Mouse (Mus musculus) left cerebral cortex, adult 18-20 months (tissue): ENCODE results near the gene Fam90a1b. TPM values are rescaled to one million over a fixed set of nuclear protein-coding genes. Genes with fewer than 3 reads are reported as not detected.
"Not testable (repeated sequence)": the region's sequence is repeated elsewhere in the genome, so short reads cannot be mapped to it uniquely, and the experiment has no call there.

Experiments used
- DNase-seq, 2 experiments: peaks; one replicate each; pipeline ENCODE4 v3.0.0; 2021 to 2022; ENCODE audit warnings: low spot score in 2 of 2, mixed read lengths in 1 of 2
- long read RNA-seq, 2 experiments: library from polyadenylated mRNA; stranded (forward); transcript quantifications; one replicate each; pipeline ENCODE4 v2.0.0; 2021
- microRNA-seq, 2 experiments: library from miRNA; unstranded; fragments of <30 nt; microRNA quantifications; one replicate each; pipeline ENCODE4 v1.2.0; 2021
- total RNA-seq, 2 experiments: library from RNA; stranded (reverse); gene quantifications; 2 replicates each; pipeline ENCODE4 v1.2.3; 2021

Fam90a1b gene
- under 1 TPM in 1 of 2 experiments, not detected in 1; 0.46 TPM for total RNA-seq
- long read RNA-seq, experiment 1: 0 reads
- long read RNA-seq, experiment 2, partial matches to known transcripts: 0 of 1 reads
- long read RNA-seq, experiment 2, other reads (novel, unspliced or antisense): 1 of 1 reads

DNA sequence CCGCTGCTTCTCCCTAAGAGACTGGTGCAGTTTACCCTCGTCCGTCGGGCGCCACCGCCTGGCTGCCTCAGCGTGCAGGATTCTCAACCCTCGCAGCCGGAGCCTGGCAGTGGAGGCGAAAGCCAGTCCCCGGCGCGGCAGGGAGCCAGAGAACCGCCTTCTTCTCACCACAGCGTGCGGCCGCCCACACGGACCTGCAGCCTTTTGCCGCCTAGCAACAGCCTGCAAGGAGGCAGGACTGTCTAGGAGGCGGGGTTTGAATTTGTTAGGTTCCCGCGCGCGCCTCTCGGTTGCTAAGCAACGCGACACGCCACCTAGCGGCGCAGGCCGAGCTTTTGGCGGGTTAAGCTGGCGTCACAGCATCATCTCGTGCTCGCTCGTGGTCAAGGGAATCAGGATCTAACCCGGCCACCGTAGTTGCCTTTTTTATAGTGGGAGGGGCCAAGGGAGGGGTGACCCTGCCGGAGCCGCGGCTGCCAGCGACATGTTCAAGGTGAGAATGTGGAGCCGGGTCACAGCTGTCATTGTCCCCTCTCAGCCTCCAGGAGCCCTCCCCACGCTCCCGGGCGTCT lies at the start of gene Fam90a1b, which contains the start of gene Apoo:
Gene Fam90a1b, minus strand, starts transcription at position 108 of the 572 bp plus-strand sequence.
Gene Apoo, plus strand, starts transcription at position 448 of the 572 bp plus-strand sequence.
- DNase-seq: peak; percentile 95

DNA sequence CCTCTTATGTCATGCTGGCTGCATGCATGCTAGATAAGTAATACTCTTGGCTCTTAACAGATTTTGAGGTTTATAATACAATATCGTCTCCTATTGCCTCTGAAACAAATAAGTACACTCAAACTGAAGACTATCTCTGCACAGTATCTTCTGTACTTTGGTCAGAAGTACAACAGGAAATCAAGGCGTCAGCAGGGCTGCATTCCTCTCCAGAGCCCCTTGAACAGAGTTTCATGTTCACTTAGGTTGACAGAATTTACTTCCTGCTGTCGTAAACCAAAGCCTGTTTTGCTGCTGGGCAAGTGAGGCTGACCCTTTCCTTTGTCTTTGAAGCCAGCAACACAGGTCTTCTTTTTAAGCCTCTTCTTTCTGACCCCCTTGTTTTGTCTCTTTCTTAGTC lies 42.4 kb upstream of the Fam90a1b start:
- DNase-seq: no peak

DNA sequence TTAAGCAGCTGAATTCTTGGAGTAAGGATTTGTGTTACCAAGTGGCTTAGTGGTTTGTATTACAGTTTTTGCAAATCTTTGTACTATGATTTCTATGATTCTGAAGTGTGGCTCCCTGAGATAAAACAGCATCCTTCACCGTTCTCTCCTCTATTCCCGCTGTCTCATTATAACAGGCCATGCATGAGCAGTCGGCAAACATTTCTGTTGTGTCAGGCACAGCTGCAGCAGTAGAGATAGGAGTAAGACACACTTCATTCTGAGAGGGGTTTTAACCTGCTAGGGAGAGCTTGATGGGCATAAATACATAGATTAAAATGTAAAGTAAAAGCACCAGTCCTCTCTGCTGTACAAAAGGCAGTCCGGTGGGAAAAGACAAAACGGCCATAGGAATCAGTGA lies 12.2 kb upstream of the Fam90a1b start:
- no peak for DNase-seq

DNA sequence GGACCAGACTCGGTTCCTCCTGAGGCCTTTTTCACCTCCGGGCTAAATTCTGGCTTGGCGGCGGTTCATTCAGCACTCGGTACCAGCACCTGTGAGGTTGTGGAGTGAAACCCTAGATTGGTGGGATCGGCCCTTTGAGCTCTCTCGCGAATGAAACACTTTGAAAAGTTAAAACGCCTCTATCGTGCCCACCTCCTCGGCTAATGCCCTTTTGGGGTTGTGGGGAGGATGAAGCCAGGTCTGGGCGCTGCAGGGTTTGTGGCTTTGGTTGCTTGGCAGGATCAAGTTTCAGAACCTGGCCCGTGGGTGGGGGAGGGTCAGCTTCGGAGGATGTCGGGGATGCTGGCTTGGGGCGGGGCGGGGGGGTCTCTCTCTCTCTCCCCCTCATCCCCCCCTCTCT lies 671 bp upstream of the Fam90a1b start:
- peak in 1 of 2 experiments; percentile 5 for DNase-seq

DNA sequence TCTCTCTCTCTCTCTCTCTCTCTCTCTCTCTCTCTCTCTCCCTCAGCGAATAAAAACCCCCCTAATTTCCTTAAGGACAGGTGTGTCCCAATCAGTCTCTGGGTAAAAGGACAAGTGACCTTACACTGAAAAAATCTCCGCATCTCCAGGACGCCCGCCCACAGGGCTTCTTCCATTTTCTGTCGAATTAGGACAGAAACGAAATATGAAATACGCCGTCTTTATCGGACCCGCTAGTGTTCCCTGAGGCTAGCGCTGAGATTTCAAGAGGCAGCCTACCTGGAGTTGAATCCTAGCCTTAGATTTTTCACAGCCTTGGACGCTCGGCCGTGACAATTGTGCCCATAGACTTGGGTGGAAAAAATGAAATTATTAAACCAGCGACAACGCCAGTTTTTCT lies 548 bp downstream of the Fam90a1b start:
- peak; percentile 2 to 5 for DNase-seq

DNA sequence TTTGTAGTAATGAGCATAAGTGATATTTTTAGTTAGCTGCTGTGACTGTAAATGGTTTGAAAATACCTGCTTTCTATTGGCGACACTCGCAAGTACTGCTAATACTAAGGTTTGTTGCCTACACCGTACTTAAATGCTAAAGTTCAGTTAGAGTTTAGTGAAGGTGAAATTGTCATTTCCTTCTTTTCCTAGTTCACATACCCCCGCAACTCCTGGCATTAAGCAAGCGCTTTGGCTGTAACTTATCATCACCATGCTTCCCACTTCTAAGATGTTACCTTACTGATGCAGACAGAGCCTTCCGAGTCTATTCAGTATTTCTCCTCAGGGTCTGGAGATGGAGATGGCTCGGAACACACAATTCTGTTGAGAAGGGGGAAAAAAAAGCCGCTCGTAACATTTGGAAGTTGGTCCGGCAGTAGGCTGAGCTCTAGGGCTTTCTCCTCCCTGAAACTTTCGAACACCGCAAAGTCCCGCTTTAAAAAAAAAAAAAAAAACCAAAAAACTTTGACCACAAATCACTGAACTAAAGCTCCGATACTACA lies 1.1 kb downstream of the Fam90a1b start:
- peak in 1 of 2 experiments; percentile 1 for DNase-seq

DNA sequence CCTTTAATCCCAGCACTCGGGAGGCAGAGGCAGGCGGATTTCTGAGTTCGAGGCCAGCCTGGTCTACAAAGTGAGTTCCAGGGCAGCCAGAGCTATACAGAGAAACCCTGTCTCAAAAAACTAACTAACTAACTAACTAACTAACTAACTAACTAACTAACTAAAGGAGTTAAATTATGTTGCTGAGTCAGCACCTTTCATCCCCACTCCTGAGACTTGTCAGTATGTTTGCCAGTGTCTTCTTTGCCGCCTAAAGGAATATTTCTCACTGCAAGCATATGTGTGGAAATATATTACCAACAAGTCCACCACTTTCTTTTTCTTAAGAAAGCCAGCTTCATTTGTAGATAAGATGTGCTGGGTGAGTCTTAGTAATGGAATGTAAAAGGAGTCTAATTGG lies 22.9 kb downstream of the Fam90a1b start:
- not testable (repeated sequence) for DNase-seq

DNA sequence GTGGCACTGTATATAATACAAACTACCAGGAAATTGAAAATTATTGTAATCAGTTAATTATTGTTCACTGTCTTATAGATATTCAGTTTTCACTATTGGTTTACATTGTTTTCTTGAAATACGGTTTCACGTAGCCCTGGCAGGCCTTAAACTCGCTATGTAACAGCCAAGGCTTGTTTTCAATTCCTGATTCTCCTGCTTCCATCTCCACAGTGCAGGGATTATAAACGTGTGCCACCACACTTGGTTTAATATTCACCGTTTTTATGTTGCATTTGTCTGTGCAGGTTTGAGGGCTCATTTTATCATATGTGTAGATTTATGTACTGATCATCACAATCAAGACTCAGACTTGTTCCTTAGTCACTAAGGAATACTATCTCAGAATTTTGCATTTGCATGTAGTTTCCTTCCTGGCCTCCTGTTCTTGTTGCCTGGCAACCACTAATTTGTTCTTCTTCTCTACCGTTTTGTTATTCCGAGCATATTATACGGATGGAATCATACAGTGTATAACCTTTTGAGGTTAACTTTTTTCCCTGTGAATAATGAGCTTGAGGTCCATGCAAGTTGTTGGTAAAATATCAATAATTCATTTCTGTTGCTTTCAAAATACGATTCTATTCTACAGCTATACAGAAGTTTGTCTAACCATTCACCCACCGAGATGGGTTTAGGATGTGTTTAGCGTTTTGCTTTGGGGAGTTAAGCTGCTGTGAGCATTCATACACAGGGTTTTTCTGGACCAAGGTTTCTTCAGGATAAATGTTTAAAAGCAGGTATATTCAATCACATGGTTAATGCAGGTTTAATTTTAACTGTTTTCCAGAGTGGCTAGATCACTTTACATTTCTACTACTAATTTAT lies 45.3 kb downstream of the Fam90a1b start:
- no peak for DNase-seq

Small RNA genes lying within 50 kb of the gene (microRNA-seq; reads per million reads assigned to microRNA genes)
- 0 reads per million in 2 experiments for gene Gm44477

Other genes starting within 250 kb of the Fam90a1b start
- gene Zfx, start 243.1 kb downstream of the Fam90a1b start, total RNA-seq: 10 to 100 TPM; 40.3 to 43.1 TPM
- gene Eif2s3x, start 153.9 kb downstream of the Fam90a1b start, total RNA-seq: 100 to 1,000 TPM; 111 to 179 TPM
- gene Klhl15, start 132.2 kb downstream of the Fam90a1b start, total RNA-seq: 10 to 100 TPM; 27.0 to 29.6 TPM
- 10 to 100 TPM; 65.1 to 66.0 TPM for gene Apoo, start 340 bp upstream of the Fam90a1b start, total RNA-seq
- gene Maged1, start 175.4 kb upstream of the Fam90a1b start, total RNA-seq: 100 to 1,000 TPM; 440 to 444 TPM